Mouse (Mus musculus): ENCODE data around the gene Wnt2b. TPM values are rescaled to one million over a fixed set of nuclear protein-coding genes. Genes with fewer than 3 reads are reported as not detected.

The Wnt2b gene
- polyA plus RNA-seq, 1 experiment, result 0.97 TPM

DNA sequence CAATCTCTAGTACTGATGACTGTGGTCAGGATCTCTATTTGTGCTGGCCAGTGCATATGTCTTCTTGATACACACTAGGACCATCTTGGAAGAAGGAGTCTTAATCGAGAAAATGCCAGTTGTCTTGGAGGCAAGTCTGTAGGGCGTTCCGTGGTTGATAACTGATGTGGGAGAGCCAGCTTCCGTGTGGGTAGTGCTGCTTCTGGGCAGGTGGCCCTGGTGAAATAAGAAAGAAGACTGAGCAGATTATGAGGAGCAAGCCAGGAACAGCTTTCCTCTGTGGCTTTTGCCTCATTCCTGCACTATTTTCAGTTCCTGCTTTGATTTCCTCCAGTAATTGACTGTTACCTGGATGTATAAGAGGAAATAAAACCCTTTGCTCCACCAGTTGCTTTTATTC, 56.3 kb downstream of the Wnt2b start:
- H3K36me3 ChIP-seq (ENCODE audit: control insufficient read depth, insufficient read depth, low read length), result peaks cover 2% of the 10 kb centered on the region; the same call in 1 of the 2 replicates
- H3K4me1 ChIP-seq (ENCODE audit: control insufficient read depth, insufficient read depth, low read length), result no peaks in the 10 kb centered on the region
- no peak overlapping the region for H3K4me3 ChIP-seq (ENCODE audit: insufficient read depth, low read depth, low read length)
- no peak overlapping the region for H3K27ac ChIP-seq (ENCODE audit: insufficient read depth, low read depth, low read length)
- WGBS, result 90% methylated on average over 4 of the region's 4 CpGs
- TF ChIP-seq CTCF (conservative IDR thresholded peaks at IDR 0.05; ENCODE audit: insufficient read depth, insufficient read length, low read depth, low read length), result no peak
- TF ChIP-seq POLR2A (IDR thresholded peaks at IDR 0.05; ENCODE audit: low read depth, low read length), result no peak
- no peak for DNase-seq
- no peaks in the 10 kb centered on the region for H3K27me3 ChIP-seq (replicated peaks; ENCODE audit: control insufficient read depth, insufficient read depth, low read length)

DNA sequence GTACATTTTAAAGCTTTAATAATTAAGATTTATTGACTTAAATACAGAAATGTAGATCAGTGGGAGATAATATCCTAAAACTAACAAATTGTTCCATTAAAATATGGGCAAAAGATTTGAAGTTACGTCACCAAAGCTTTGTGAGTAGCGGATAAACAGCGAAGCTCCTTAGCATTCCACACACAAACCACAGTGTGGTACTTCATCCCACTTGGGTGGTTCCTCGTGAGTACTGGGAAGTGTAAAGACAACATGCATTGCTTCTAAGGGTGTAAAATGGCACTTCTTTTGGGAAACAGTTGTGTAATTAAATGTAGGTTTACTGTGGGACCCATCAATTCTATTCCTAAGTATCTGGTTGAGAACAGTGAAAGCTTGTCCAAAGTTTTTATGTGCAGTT, 60.6 kb downstream of the Wnt2b start:
- 83% methylated on average over 4 of the region's 4 CpGs for WGBS
- Histone ChIP-seq H3K27me3 (replicated peaks; ENCODE audit: control insufficient read depth, insufficient read depth, low read length) (no peaks in the 10 kb centered on the region), H3K4me1 (ENCODE audit: control insufficient read depth, insufficient read depth, low read length) (no peaks in the 10 kb centered on the region), H3K36me3 (ENCODE audit: control insufficient read depth, insufficient read depth, low read length) (peaks cover 2% of the 10 kb centered on the region; the same call in 1 of the 2 replicates), H3K4me3 (ENCODE audit: insufficient read depth, low read depth, low read length) (no peak overlapping the region), H3K27ac (ENCODE audit: insufficient read depth, low read depth, low read length) (no peak overlapping the region)
- TF ChIP-seq CTCF (conservative IDR thresholded peaks at IDR 0.05; ENCODE audit: insufficient read depth, insufficient read length, low read depth, low read length) (no peak), POLR2A (IDR thresholded peaks at IDR 0.05; ENCODE audit: low read depth, low read length) (no peak)
- DNase-seq, result no peak

DNA sequence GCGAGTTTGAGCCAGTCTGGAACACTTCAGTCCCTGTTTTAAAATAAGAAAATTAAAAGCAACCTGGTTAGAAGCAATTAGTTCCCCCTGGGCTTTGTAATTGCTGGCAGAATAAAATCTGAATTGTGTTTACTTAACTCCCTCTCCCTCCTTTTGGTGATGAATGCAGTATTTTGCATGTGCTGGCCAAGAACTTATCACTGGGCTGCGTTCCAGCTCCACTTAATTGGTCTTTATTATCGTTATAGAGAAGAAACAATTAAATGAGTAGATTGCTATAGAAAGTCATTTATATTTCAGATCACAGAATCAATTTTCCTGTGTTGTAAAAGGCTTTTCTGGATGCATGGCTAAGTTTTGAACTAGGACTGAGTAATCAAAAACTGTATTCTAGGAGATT, 65.6 kb downstream of the Wnt2b start:
- no peak overlapping the region for H3K27ac ChIP-seq (ENCODE audit: insufficient read depth, low read depth, low read length)
- no peak overlapping the region for H3K4me3 ChIP-seq (ENCODE audit: insufficient read depth, low read depth, low read length)
- H3K36me3 ChIP-seq (ENCODE audit: control insufficient read depth, insufficient read depth, low read length), result peaks cover 2% of the 10 kb centered on the region; the same call in 1 of the 2 replicates
- 74% methylated on average over 3 of the region's 3 CpGs for WGBS
- H3K27me3 ChIP-seq (replicated peaks; ENCODE audit: control insufficient read depth, insufficient read depth, low read length), result no peaks in the 10 kb centered on the region
- DNase-seq, result no peak
- H3K4me1 ChIP-seq (ENCODE audit: control insufficient read depth, insufficient read depth, low read length), result no peaks in the 10 kb centered on the region
- TF ChIP-seq CTCF (conservative IDR thresholded peaks at IDR 0.05; ENCODE audit: insufficient read depth, insufficient read length, low read depth, low read length) (no peak), POLR2A (IDR thresholded peaks at IDR 0.05; ENCODE audit: low read depth, low read length) (no peak)

Other genes with a start within 250 kb of the Wnt2b start
- gene Ppm1j, start 180.9 kb downstream of the Wnt2b start, polyA plus RNA-seq (2012; rRNA removed), result 3.4 and 4.0 TPM in 2 replicates
- 0.35 and 0.45 TPM in 2 replicates for gene Fam19a3, start 180.1 kb downstream of the Wnt2b start, polyA plus RNA-seq (2012; rRNA removed)
- gene Rhoc, start 173.5 kb downstream of the Wnt2b start, polyA plus RNA-seq (2012; rRNA removed), result 75.7 and 87.2 TPM in 2 replicates
- 14.1 and 14.2 TPM in 2 replicates for gene Mov10, start 143.4 kb downstream of the Wnt2b start, polyA plus RNA-seq (2012; rRNA removed)
- gene St7l, start 97.9 kb downstream of the Wnt2b start, polyA plus RNA-seq (2012; rRNA removed), result 6.3 and 7.4 TPM in 2 replicates
- gene Capza1, start 97.4 kb downstream of the Wnt2b start, polyA plus RNA-seq (2012; rRNA removed), result 16.0 and 22.1 TPM in 2 replicates
- 3.6 and 4.2 TPM in 2 replicates for gene Cttnbp2nl, start 91.2 kb upstream of the Wnt2b start, polyA plus RNA-seq (2012; rRNA removed)
- not detected in 2 replicates for gene 4930564D02Rik, start 104.9 kb upstream of the Wnt2b start, polyA plus RNA-seq (2012; rRNA removed)

Data from kidney, adult 2 months (tissue).